Mouse (Mus musculus) heart, postnatal 0 days (tissue): ENCODE measurements around the gene Topors. TPM values are rescaled to one million over a fixed set of nuclear protein-coding genes. Genes with fewer than 3 reads are reported as not detected.
A peak's percentile ranks its signal among the peaks of the same experiment; 100 is the strongest.
"Not testable (repeated sequence)": the region's sequence is repeated elsewhere in the genome, so short reads cannot be mapped to it uniquely, and the experiment has no call there.

ENCODE experiments used
- ATAC-seq: fragments of 200-750 bp; cut with Nextera tagmentation; 2 replicates; pipeline ENCODE4 v1.8.0; 2017; ENCODE audit warnings: low read depth, moderate number of reproducible peaks, moderate library complexity; ENCODE audit not compliant: insufficient read depth
- DNase-seq: peaks from one replicate; pipeline ENCODE4 v3.0.0-alpha.2; 2016; ENCODE audit warnings: low spot score
- H3K27ac ChIP-seq: fragments of 300-500 bp; sonication (generic); 2 replicates; pipeline ENCODE4 v1.5.1; 2014; ENCODE audit warnings: low read depth, mild to moderate bottlenecking
- H3K27me3 ChIP-seq: fragments of 300-500 bp; sonication (generic); 2 replicates; pipeline ENCODE4 v1.6.1; 2014; ENCODE audit warnings: low read length, mixed read lengths; ENCODE audit not compliant: control insufficient read depth, insufficient read depth
- H3K36me3 ChIP-seq: fragments of 300-500 bp; sonication (generic); replicated peaks from 2 replicates; pipeline ENCODE4 v1.6.1; 2014; ENCODE audit warnings: low read length, mixed read lengths; ENCODE audit not compliant: control insufficient read depth, insufficient read depth
- H3K4me1 ChIP-seq: fragments of 300-500 bp; sonication (generic); 2 replicates; pipeline ENCODE4 v1.6.1; 2014; ENCODE audit warnings: antibody characterized with exemption; ENCODE audit not compliant: control insufficient read depth, insufficient read depth
- H3K4me2 ChIP-seq: fragments of 300-500 bp; sonication (generic); 2 replicates; pipeline ENCODE4 v1.6.1; 2014; ENCODE audit warnings: low read depth, mild to moderate bottlenecking, low read length, moderate library complexity
- H3K4me3 ChIP-seq: fragments of 300-500 bp; sonication (generic); 2 replicates; pipeline ENCODE4 v1.5.1; 2014; ENCODE audit warnings: low read depth, low read length
- H3K9ac ChIP-seq: fragments of 300-500 bp; sonication (generic); replicated peaks from 2 replicates; pipeline ENCODE4 v1.6.1; 2014; ENCODE audit warnings: low read depth, low read length, mixed read lengths
- H3K9me3 ChIP-seq: fragments of 300-500 bp; sonication (generic); replicated peaks from 2 replicates; pipeline ENCODE4 v1.6.1; 2016; ENCODE audit warnings: low read length; ENCODE audit not compliant: control insufficient read depth
- CTCF ChIP-seq: IDR thresholded peaks from 2 replicates; pipeline ENCODE4 v1.5.1; 2016; ENCODE audit warnings: antibody characterized with exemption, control low read depth, low read depth
- EP300 ChIP-seq: IDR thresholded peaks from 2 replicates; pipeline ENCODE4 v1.6.1; 2016; ENCODE audit warnings: antibody characterized with exemption, low read depth
- WGBS: fragments of 180-500 bp; shearing (Covaris S2); extraction: QIAGEN DNeasy Blood & Tissue Kit; methylation state at CpG from one replicate; pipeline ENCODE4 v1.1.7; 2014; 5-methylcytosine and 5-hydroxymethylcytosine counted together
- polyA plus RNA-seq: library from polyadenylated mRNA; unstranded; fragments of >200 nt; fragmentation: Nextera tagmentation; extraction: Ambion mirVana; gene quantifications from 2 replicates; pipeline ENCODE4 v1.2.1, GENCODE M21; 2015
- total RNA-seq: library from RNA; depleted of rRNA; stranded (reverse); fragments of >200 nt; gene quantifications from 2 replicates; pipeline ENCODE4 v1.2.3, GENCODE M21; 2014; ENCODE audit warnings: low replicate concordance

Gene Topors
- total and polyA plus RNA-seq, 2 experiments from 2014 or later, result 15.5 to 30.3 TPM

- Histone ChIP-seq H3K27ac (no peak overlapping the region), H3K9ac (no peak overlapping the region), H3K4me3 (no peak overlapping the region), H3K9me3 (no peaks in the 10 kb centered on the region), H3K4me1 (no peaks in the 10 kb centered on the region), H3K27me3 (no peaks in the 10 kb centered on the region), H3K36me3 (no peaks in the 10 kb centered on the region), H3K4me2 (no peak overlapping the region)
- ATAC-seq (no peak), DNase-seq (no peak)
- TF ChIP-seq EP300 (no peak), CTCF (no peak)
Observed at GRCm38 (mm10) chr4:40309682-40310081, 40.0 kb upstream of the Topors start.

GRCm38 (mm10) chr4:40302445-40303125 is 32.9 kb upstream of the Topors start:
- Histone ChIP-seq H3K27me3 (0 out of 2 replicates have a peak, but pooled peaks cover 3% of the 10 kb centered on the region), H3K4me3 (no peak overlapping the region), H3K4me1 (no peaks in the 10 kb centered on the region), H3K9ac (no peak overlapping the region), H3K36me3 (no peaks in the 10 kb centered on the region), H3K9me3 (no peaks in the 10 kb centered on the region), H3K27ac (no peak overlapping the region), H3K4me2 (no peak overlapping the region)
- TF ChIP-seq EP300 (no peak), CTCF (no peak)
- ATAC-seq (no peak), DNase-seq (no peak)
- WGBS, result 53% methylated on average over 10 of the region's 10 CpGs

GRCm38 (mm10) chr4:40301076-40301789 is 31.6 kb upstream of the Topors start:
- H3K4me3 ChIP-seq, result peak overlapping the region; percentile 14
- H3K4me1 ChIP-seq, result no peaks in the 10 kb centered on the region
- no peaks in the 10 kb centered on the region for H3K36me3 ChIP-seq
- H3K27ac ChIP-seq, result no peak overlapping the region
- peak; percentile 86 for DNase-seq
- H3K9ac ChIP-seq, result no peak overlapping the region
- peak; percentile 80 for ATAC-seq
- H3K4me2 ChIP-seq, result peak overlapping the region; percentile 42
- H3K9me3 ChIP-seq, result no peaks in the 10 kb centered on the region
- 0 out of 2 replicates have a peak, but pooled peaks cover 3% of the 10 kb centered on the region for H3K27me3 ChIP-seq
- TF ChIP-seq CTCF, result peak; percentile 92
- no peak for TF ChIP-seq EP300
- WGBS, result 9% methylated on average over 16 of the region's 16 CpGs

GRCm38 (mm10) chr4:40299169-40299568 is 29.5 kb upstream of the Topors start:
- 23% methylated on average over 5 of the region's 5 CpGs for WGBS
- Histone ChIP-seq H3K9ac (no peak overlapping the region), H3K36me3 (no peaks in the 10 kb centered on the region), H3K4me1 (no peaks in the 10 kb centered on the region), H3K27me3 (0 out of 2 replicates have a peak, but pooled peaks cover 3% of the 10 kb centered on the region), H3K4me2 (no peak overlapping the region), H3K4me3 (no peak overlapping the region), H3K27ac (no peak overlapping the region), H3K9me3 (peaks cover 11% of the 10 kb centered on the region)
- no peak for TF ChIP-seq CTCF
- no peak for TF ChIP-seq EP300
- ATAC-seq (no peak), DNase-seq (no peak)

- 74% methylated on average over 11 of the region's 11 CpGs for WGBS
- peaks cover 15% of the 10 kb centered on the region for H3K9me3 ChIP-seq
- H3K9ac ChIP-seq, H3K4me3 ChIP-seq, DNase-seq, H3K4me1 ChIP-seq, H3K36me3 ChIP-seq, H3K4me2 ChIP-seq, H3K27me3 ChIP-seq, H3K27ac ChIP-seq, ATAC-seq: not testable (repeated sequence)
Observed at GRCm38 (mm10) chr4:40291511-40291910, 21.9 kb upstream of the Topors start.
